Mouse (Mus musculus) olfactory bulb, adult 2 months (tissue): ENCODE data around the gene Abhd14b.

ENCODE experiments used
- CTCF ChIP-seq: fragments of 200-500 bp; IDR thresholded peaks from 2 replicates; pipeline ENCODE4 v1.5.1; 2012; ENCODE audit warnings: low read depth, mild to moderate bottlenecking, low read length, moderate library complexity; ENCODE audit not compliant: insufficient read depth
- POLR2A ChIP-seq: fragments of 200-500 bp; IDR thresholded peaks from 2 replicates; pipeline ENCODE4 v1.6.1; 2012; ENCODE audit warnings: mild to moderate bottlenecking, low read depth, low read length, moderate library complexity; ENCODE audit not compliant: insufficient read depth

DNA sequence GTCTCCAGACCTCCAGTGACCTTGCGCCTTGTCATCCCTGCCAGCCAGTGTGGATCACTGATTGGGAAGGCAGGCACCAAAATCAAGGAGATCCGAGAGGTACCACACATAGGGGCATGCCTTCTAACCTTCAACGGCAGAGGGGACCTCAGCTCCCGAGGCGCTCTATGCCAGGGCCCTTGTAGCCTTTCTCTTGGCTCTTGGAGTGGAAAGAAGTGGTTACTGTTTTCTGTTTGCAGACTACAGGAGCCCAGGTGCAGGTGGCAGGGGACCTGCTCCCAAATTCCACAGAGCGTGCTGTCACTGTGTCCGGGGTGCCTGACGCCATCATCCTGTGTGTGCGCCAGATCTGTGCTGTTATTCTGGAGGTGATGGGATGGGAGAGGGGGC, 13.8 kb downstream of the Abhd14b start:
- TF ChIP-seq CTCF, result no peak
- no peak for TF ChIP-seq POLR2A
